Mouse (Mus musculus): ENCODE data around the gene 1700020D05Rik. TPM values are rescaled to one million over a fixed set of nuclear protein-coding genes. Genes with fewer than 3 reads are reported as not detected.
"Not testable (repeated sequence)": the region's sequence is repeated elsewhere in the genome, so short reads cannot be mapped to it uniquely, and the experiment has no call there.

Gene 1700020D05Rik
- total RNA-seq, 2 experiments from 2014 or later = 0.78 to 1.0 TPM

DNA sequence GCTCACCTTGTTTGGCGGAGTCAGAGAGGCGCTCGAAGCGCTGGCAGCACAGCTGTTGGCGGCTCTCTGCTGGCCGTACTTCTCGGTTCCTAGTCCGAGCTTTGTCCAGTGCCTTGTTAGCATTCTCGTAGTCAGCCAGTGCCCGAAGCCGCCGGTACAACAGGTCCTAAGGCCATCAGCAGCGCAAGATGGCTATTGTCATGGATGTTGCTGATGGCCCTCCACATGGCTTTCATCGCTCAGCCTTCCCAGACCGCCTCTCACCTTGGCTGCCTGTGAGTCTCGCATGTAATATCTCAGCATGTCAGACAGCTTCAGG lies 7.6 kb downstream of the 1700020D05Rik start:
- DNase-seq (ENCODE audit: low spot score) = no peak
- intact Hi-C loops (cut with DNase I) = no loop called here

GRCm38 (mm10) chr19:5495353-5496051 lies 8.1 kb downstream of the 1700020D05Rik start:
- intact Hi-C loops (cut with DNase I) = no loop called here
- no peak for DNase-seq (ENCODE audit: low spot score)

- intact Hi-C loops (cut with DNase I) = no loop called here
- no peak for DNase-seq (ENCODE audit: low spot score)
Measured at GRCm38 (mm10) chr19:5494314-5494713, 9.3 kb downstream of the 1700020D05Rik start.

- DNase-seq (ENCODE audit: low spot score); intact Hi-C loops (cut with DNase I): not testable (repeated sequence)
Measured at GRCm38 (mm10) chr19:5493301-5493721, 10.3 kb downstream of the 1700020D05Rik start.

- intact Hi-C loops (cut with DNase I) = no loop called here
- no peak for DNase-seq (ENCODE audit: low spot score)
Measured at GRCm38 (mm10) chr19:5492641-5493040, 10.9 kb downstream of the 1700020D05Rik start.

GRCm38 (mm10) chr19:5490898-5491708 lies 12.5 kb downstream of the 1700020D05Rik start:
- intact Hi-C loops (cut with DNase I) = loop anchor here (1.0 kb wide), 1 partner anchor 19 kb away; the partner anchor contains the start of gene Snx32
- peak; percentile 82 for DNase-seq (ENCODE audit: low spot score)

GRCm38 (mm10) chr19:5490313-5490897 lies 13.2 kb downstream of the 1700020D05Rik start, which contains the start of gene Cfl1:
Gene Cfl1, plus strand, starts transcription at chr19:5490455.
- intact Hi-C loops (cut with DNase I) = no loop called here
- peak; percentile 95 for DNase-seq (ENCODE audit: low spot score)

GRCm38 (mm10) chr19:5489721-5490120 lies 13.9 kb downstream of the 1700020D05Rik start:
- DNase-seq (ENCODE audit: low spot score) = not testable (repeated sequence)
- intact Hi-C loops (cut with DNase I) = loop anchor here (5.0 kb wide), 1 partner anchor 122 kb away; the partner anchor contains the start of genes Banf1 and Eif1ad

GRCm38 (mm10) chr19:5488878-5489571 lies 14.6 kb downstream of the 1700020D05Rik start:
- DNase-seq (ENCODE audit: low spot score) = peak; percentile 97
- intact Hi-C loops (cut with DNase I) = loop anchor here (5.0 kb wide), 1 partner anchor 122 kb away; the partner anchor contains the start of genes Banf1 and Eif1ad

DNA sequence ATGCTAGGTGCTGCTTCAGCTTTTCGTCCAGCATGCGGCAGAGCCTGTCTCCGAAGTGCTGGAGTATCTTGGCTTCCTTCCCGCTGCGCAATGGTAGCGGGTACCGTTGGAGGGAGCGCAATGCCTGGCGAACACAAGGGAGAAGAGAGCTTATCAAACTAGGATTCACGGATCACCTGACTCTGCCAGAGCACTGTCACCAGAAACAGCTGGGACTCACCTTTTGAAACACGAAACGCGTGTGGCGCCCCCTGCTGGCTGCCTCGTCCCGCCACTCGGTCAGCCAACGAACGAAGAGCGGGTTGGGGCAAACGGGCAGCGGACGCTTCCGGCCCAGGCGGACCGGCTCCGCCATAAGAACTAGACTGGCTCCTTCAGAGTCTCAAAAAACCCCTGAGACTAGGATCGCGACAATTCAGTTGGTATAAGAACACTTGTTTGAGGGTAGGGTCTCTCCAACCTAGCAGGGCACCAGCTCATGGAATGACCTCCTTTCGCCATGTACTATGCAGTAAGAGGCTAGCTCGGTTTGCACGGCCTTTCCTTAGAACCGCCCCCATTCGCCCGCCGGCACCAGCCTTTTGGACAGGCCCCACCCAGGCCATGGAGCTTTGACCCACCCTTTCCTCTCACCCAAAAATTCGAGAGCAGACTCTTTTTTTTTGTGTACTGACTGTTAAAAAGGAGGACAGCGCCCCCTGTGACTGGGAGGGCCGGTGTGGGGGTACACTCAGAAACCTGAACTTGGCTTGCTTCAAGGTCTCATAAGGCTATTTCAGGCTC lies 15.6 kb downstream of the 1700020D05Rik start, which contains the start of gene Mus81:
Gene Mus81 (minus strand): TSS at position 635 of the 783 bp plus-strand sequence.
- peak; percentile 94 for DNase-seq (ENCODE audit: low spot score)
- intact Hi-C loops (cut with DNase I) = loop anchor here (1.0 to 5.0 kb wide), 3 partner anchors 23 to 121 kb away; partner anchors contain the start of genes Banf1 and Eif1ad

- no peak for DNase-seq (ENCODE audit: low spot score)
- intact Hi-C loops (cut with DNase I) = loop anchor here (1.0 to 5.0 kb wide), 3 partner anchors 22 to 119 kb away; partner anchors contain the start of genes Banf1 and Eif1ad
Measured at GRCm38 (mm10) chr19:5486771-5487170, 16.8 kb downstream of the 1700020D05Rik start.

GRCm38 (mm10) chr19:5486286-5486685 lies 17.3 kb downstream of the 1700020D05Rik start:
- no peak for DNase-seq (ENCODE audit: low spot score)
- intact Hi-C loops (cut with DNase I) = loop anchor here (2.0 to 5.0 kb wide), 2 partner anchors 21 to 119 kb away; partner anchors contain the start of genes Banf1 and Eif1ad

DNA sequence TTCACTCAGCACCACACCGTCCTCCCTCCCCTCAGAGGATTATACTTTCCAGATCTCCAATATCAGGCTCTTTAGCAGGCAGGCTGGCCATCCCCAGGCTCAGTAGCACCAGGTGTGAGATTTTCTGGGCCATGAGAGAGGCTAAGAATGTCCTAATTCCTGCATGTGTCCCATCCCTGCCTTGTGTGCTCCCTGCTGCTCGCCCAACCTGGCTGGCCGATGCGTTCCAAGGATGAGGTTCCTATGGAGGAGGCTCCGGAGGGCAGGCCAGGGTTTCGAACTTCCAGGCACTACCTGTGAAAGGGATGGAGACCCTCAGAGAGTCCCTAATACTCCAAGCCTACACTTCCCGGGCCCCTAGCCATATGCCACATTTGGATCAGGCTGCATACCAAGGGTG lies 17.8 kb downstream of the 1700020D05Rik start:
- intact Hi-C loops (cut with DNase I) = loop anchor here (2.0 to 5.0 kb wide), 2 partner anchors 21 to 119 kb away; partner anchors contain the start of genes Banf1 and Eif1ad

GRCm38 (mm10) chr19:5485371-5485770 lies 18.2 kb downstream of the 1700020D05Rik start:
- intact Hi-C loops (cut with DNase I) = loop anchor here (5.0 kb wide), 1 partner anchor 118 kb away; the partner anchor contains the start of genes Banf1 and Eif1ad
- DNase-seq (ENCODE audit: low spot score) = no peak

More for the DNA sequence above, 17.8 kb downstream of the 1700020D05Rik start:
- DNase-seq (ENCODE audit: low spot score) = no peak

DNA sequence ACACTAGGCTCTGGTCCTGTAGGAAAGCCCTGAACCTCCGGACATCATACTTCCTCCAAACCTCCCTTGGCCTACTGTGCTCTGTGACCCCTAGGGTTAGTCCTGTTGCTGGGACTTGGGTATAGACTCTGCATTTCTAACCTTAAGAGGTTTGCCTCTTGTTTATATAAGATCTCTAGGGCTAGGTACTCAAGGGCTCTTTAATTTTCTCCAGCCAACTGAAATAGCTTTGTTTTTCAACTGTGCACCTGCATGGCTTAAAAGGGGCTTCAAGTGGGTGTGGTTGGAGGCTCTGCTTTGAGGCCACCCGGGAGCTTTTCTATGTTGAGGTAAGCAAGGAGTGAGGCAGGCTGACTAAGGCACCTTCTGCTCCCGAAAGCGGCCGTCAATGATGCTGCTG lies 19.1 kb downstream of the 1700020D05Rik start:
- no peak for DNase-seq (ENCODE audit: low spot score)
- intact Hi-C loops (cut with DNase I) = no loop called here

DNA sequence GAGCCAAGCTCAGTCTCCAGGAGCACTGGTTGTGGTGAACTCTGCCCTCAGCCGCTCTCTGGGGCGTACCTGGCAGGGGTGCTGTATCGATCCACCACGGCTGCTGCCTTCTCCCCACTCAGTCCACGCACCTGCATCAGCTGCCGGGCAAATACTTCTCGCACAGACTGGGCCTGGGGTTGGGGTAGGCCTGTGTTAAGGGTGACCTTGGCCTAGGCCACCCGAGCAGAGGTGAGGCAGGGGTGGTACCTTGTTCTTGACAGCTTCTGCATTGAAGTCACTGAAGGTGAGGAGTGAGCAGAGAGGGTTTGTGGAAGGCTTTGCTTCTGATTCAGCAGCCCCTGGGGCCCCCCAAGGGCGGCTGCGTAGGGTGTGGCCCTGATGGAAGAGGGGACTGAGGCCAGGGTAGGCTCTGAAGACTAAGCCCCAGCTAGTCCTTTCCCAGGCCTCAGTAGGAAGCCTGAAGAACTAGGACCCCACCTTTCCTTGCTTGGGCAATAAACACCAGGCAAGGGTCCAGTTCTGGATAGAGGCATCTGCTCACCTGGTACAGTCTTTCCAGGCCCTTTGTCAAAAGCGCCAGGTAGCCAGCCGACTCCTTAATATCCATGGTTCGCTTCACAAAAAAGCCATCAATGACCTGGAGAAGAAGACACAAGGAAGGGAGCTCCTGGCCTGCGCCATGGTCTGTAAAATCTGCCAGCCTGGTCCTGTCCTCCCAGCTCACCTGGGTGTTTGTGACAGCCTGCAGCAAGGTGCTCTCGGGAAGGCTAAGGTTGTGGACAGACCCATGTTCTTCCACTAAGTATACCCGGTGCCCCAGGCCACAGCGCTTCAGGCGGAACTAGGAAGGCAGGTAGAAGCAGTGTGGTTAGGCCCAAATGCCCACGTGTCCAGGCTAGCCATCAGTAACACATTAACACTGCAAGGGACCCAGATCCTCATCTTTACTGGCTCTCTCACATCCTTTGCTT lies 19.9 kb downstream of the 1700020D05Rik start:
- intact Hi-C loops (cut with DNase I) = no loop called here
- no peak for DNase-seq (ENCODE audit: low spot score)

DNA sequence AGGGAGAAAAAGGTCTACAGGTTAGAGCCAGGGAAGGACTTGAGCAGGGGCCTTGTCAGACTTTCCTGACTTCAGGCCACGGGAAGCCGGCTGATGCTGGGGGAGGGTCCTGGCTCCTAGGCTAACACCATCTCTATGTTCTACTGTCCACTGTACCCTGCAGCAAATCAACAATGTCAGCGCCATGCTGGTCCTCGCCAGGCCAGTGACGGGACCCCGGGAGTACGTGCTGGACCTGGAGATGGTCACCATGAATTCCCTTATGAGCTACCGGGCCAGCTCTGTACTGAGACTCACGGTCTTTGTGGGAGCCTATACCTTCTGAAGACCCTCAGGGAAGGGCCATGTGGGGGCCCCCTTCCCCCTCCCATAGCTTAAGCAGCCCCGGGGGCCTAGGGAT lies 22.2 kb downstream of the 1700020D05Rik start:
- DNase-seq (ENCODE audit: low spot score) = no peak
- intact Hi-C loops (cut with DNase I) = no loop called here
